Mouse (Mus musculus) neutrophil, adult 5-6 weeks (primary cell): Measurements from ENCODE around the gene Olfr523. TPM values are rescaled to one million over a fixed set of nuclear protein-coding genes. Genes with fewer than 3 reads are reported as not detected.
"Not testable (repeated sequence)": the region's sequence is repeated elsewhere in the genome, so short reads cannot be mapped to it uniquely, and the experiment has no call there.

Source experiments
- ATAC-seq: fragments of 151-379, 151-347 bp; 2 replicates; pipeline ENCODE4 v1.8.0; 2017; ENCODE audit warnings: mild to moderate bottlenecking, moderate TSS enrichment; ENCODE audit not compliant: insufficient number of reproducible peaks, poor library complexity, low FRiP score, severe bottlenecking; ENCODE audit errors: extremely low read depth
- total RNA-seq: library from RNA; stranded (forward); fragments of 200-1000 nt; gene quantifications from 2 replicates; pipeline ENCODE4 v1.2.3, GENCODE M21; 2017

Gene Olfr523
- 0.23 TPM in 1 of 2 replicates, not detected in the other for total RNA-seq

- ATAC-seq = no peak
These were observed at the start of gene Olfr523 for GRCm38 (mm10) chr7:140172936-140173335. Olfr523 (plus strand) TSS chr7:140173217.

GRCm38 (mm10) chr7:140124382-140124781 lies 48.6 kb upstream of the Olfr523 start:
- no peak for ATAC-seq

- peak; percentile 95 for ATAC-seq
These were observed 47.6 kb upstream of the Olfr523 start for GRCm38 (mm10) chr7:140125278-140126021.

- no peak for ATAC-seq
These were observed 47.0 kb upstream of the Olfr523 start for GRCm38 (mm10) chr7:140126022-140126350.

GRCm38 (mm10) chr7:140126934-140127333 lies 46.1 kb upstream of the Olfr523 start:
- no peak for ATAC-seq

GRCm38 (mm10) chr7:140127911-140128310 lies 45.1 kb upstream of the Olfr523 start:
- ATAC-seq = no peak

- ATAC-seq = not testable (repeated sequence)
These were observed 40.8 kb upstream of the Olfr523 start for GRCm38 (mm10) chr7:140132184-140132583.

- not testable (repeated sequence) for ATAC-seq
These were observed 39.0 kb upstream of the Olfr523 start for GRCm38 (mm10) chr7:140134033-140134432.

DNA sequence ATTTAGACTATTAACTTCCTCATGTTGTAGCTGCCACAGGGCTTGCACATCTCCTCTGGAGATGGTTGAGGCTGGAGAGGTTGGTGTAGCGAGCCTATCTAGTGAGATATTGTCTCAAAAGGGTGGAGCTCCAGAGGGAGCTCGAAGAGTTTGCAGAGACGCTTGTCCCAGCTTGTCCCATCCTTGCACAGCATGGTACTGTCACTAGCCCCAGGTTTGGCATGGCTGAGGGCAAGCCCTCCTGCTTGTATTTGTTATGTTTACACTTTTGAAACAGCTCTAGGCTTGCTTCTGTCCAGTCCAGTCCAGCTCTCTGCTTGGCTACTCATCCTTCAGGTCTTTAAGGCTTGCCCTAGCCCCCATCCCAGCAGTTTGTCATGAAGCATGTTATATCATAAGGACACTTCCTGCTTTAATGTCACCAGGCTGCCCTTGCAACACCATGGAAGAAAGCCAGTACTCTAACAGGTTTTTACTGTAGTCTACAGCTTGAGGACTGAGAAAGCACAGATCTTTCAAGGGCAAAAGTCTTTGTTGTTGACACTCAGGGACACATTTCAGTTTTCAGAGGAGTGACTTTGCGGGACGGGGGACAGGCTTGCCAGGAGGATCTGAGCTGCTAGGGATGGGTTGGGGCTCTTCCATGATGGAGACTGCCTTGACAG lies 37.8 kb upstream of the Olfr523 start:
- ATAC-seq = no peak

DNA sequence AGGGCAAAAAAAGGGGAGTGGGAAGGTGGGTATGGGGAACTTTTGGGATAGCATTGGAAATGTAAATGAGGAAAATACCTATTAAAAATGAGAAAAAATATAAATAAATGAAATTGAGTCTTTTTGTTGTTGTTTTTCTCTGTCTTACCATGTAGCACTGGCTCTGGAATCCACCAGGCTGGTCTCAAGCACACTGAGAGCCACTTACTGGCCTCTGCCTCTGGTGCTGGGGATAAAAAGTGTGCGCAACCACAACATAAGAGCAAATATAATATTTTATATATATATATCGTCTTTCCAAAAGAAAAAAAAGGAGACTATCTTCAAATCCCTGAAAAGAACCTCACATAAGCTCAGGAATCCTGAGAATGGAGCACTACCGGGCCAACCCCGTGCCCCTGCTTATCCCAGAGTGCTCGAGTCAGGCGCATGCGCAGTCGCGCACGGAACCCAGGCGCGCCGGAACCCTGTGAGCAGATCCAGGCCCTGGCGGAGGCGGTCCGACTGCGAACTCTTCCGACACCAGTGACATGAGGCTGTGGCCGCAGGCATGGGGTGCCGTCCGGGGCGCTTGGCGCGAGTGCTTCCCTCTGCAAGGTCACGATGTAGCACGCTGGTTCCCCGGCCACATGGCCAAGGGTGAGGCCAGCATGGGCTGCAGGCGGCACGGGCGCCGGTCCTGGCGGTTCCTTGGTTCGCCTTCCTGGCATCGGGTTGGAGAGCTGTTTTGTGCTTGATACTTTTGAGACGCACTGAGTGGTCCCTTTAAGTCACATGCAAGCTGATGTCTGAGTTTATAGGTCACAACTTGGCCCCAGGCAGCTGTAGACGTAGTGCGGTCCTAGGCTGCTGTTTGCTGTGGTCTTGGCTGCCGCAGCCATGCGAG lies 35.6 kb upstream of the Olfr523 start, which contains the start of gene Mtg1:
Mtg1 (plus strand) TSS at position 430 of the 886 bp plus-strand sequence.
- ATAC-seq = peak; percentile 69

- ATAC-seq = no peak
These were observed 35.1 kb upstream of the Olfr523 start for GRCm38 (mm10) chr7:140138021-140138310.

DNA sequence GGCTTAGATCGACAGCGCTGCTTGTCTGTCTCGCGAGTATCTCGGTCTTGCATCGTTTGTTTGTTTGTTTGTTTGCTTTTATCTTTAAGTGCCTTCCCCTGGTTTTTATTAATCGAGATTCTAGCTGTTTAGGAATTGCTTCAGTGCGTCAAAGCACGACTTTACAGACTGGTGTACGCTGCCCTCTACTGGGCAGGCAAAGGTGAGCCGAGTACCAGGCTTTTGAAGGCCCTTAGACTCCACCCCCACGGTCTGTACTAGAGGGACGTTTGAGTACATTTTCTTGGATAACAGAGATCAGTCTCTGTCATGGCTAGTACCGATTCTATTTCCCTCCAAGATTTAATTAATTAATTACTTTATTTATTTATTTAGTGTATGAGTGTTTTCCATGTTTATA lies 31.7 kb upstream of the Olfr523 start:
- ATAC-seq = peak; percentile 73

DNA sequence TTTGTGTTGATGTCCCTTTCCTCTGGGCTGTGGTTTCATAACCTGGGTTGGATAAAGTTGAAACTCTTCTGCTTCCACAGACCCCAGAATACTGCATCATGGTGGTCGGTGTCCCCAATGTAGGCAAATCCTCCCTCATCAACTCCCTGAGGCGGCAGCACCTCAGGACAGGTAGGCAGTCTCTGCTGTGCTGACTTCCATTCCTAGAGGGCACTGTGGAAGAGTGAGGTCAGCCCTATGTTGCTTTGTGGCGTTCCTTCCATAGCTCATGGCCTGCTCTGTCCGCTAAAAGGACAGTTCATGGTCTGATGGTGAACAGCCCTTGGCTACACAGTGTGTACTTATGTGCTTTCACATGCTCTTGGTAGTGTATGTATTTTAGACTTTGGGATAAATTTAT lies 28.5 kb upstream of the Olfr523 start:
- ATAC-seq = no peak

DNA sequence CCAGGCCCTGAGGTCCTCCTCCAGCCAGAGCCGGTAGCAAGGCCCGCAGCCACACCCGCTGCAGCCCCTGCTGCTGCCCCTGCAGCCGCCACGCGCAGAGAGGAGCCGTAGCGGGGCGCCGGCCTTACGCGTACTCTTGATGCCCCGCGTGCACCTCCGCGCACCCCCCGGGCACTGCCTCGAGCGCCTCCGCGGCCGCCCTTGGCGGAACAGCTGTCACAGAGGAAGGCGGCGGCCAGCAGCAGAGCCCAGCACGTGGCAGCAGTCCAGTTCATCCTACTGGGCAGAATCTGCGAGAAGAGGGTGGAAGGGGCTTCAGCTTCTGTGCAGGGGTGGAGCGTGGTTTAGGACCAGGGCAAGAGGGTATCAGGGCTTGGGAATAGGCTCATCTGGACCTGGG lies 19.6 kb upstream of the Olfr523 start:
- no peak for ATAC-seq

DNA sequence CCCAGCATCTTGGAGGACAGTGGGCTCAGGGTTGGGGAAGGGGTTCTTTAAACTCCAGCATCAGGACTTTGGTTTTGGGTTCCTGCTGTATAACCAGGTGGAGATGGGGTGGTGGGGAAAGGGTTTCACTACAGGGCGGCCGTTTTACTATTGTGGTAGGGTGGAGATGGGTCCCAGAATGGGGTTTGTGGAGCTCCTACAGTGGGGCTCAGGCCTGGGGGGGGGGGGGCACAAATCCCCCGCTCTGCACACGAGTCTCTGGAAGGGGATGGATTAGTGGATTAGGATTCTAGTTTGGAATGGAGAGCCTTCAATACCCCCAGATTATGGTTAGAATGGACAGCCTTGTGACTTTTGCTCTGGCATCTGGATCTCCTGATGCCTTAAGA lies 19.2 kb upstream of the Olfr523 start:
- ATAC-seq = no peak

- no peak for ATAC-seq
These were observed 18.6 kb upstream of the Olfr523 start, which contains the start of gene Sprn for GRCm38 (mm10) chr7:140154218-140154927. Sprn (minus strand) TSS chr7:140154877.

- ATAC-seq = no peak
These were observed 12.7 kb upstream of the Olfr523 start for GRCm38 (mm10) chr7:140160363-140160762.

DNA sequence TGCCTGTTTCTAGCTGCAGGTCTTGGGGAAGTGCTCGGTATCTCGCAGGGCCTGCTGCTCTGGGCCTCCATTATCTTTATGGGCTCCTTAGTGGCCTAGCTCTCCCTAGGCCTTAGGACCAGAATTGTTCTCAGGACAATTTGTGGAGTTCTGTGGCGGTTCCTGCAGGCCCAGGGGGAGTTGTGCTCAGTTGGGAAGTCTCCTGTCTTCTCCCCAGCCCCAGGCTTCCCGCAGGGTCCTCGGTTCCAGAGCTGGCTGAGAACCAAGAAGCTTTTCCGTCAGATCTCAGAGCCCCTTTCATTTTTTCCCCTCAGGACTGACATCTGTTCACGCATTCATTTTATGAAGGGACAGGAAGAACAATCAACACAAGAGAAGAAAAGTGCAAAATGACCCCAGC lies 8.4 kb upstream of the Olfr523 start, which contains the start of gene Olfr522:
Olfr522 (minus strand) TSS at position 101 of the 400 bp plus-strand sequence.
- ATAC-seq = no peak

- ATAC-seq = no peak
These were observed 5.1 kb upstream of the Olfr523 start for GRCm38 (mm10) chr7:140167950-140168349.
